Mouse (Mus musculus): ENCODE measurements around the gene Prkd2. TPM values are rescaled to one million over a fixed set of nuclear protein-coding genes. Genes with fewer than 3 reads are reported as not detected.

Prkd2 gene
- polyA plus RNA-seq, 1 experiment, result not detected

GRCm38 (mm10) chr7:16877717-16878116 is 35.0 kb downstream of the Prkd2 start:
- 85% methylated on average over 3 of the region's 3 CpGs for WGBS
- no peak overlapping the region for H3K27ac ChIP-seq (ENCODE audit: insufficient read depth, low read depth, low read length)
- H3K4me3 ChIP-seq (ENCODE audit: insufficient read depth, low read depth, low read length), result no peak overlapping the region
- H3K4me1 ChIP-seq (ENCODE audit: control insufficient read depth, insufficient read depth, low read length), result peaks cover 7% of the 10 kb centered on the region
- TF ChIP-seq CTCF (IDR thresholded peaks at IDR 0.05; ENCODE audit: insufficient read depth, low read depth, low read length) (no peak), POLR2A (IDR thresholded peaks at IDR 0.05; ENCODE audit: insufficient read depth, low read depth, low read length) (no peak)

GRCm38 (mm10) chr7:16879796-16880547 is 37.3 kb downstream of the Prkd2 start:
- Histone ChIP-seq H3K4me3 (ENCODE audit: insufficient read depth, low read depth, low read length) (no peak overlapping the region), H3K4me1 (ENCODE audit: control insufficient read depth, insufficient read depth, low read length) (peaks cover 7% of the 10 kb centered on the region), H3K27ac (ENCODE audit: insufficient read depth, low read depth, low read length) (no peak overlapping the region)
- WGBS, result 44% methylated on average over 9 of the region's 9 CpGs
- no peak for TF ChIP-seq CTCF (IDR thresholded peaks at IDR 0.05; ENCODE audit: insufficient read depth, low read depth, low read length)
- TF ChIP-seq POLR2A (IDR thresholded peaks at IDR 0.05; ENCODE audit: insufficient read depth, low read depth, low read length), result no peak

- 49% methylated on average over 5 of the region's 5 CpGs for WGBS
- H3K4me3 ChIP-seq (ENCODE audit: insufficient read depth, low read depth, low read length), result no peak overlapping the region
- H3K27ac ChIP-seq (ENCODE audit: insufficient read depth, low read depth, low read length), result no peak overlapping the region
- TF ChIP-seq CTCF (IDR thresholded peaks at IDR 0.05; ENCODE audit: insufficient read depth, low read depth, low read length), result no peak
- no peak for TF ChIP-seq POLR2A (IDR thresholded peaks at IDR 0.05; ENCODE audit: insufficient read depth, low read depth, low read length)
- H3K4me1 ChIP-seq (ENCODE audit: control insufficient read depth, insufficient read depth, low read length), result peaks cover 7% of the 10 kb centered on the region
Observed at GRCm38 (mm10) chr7:16880615-16881014, 37.9 kb downstream of the Prkd2 start.

GRCm38 (mm10) chr7:16883162-16883561 is 40.5 kb downstream of the Prkd2 start:
- Histone ChIP-seq H3K4me1 (ENCODE audit: control insufficient read depth, insufficient read depth, low read length) (no peaks in the 10 kb centered on the region), H3K27ac (ENCODE audit: insufficient read depth, low read depth, low read length) (no peak overlapping the region), H3K4me3 (ENCODE audit: insufficient read depth, low read depth, low read length) (no peak overlapping the region)
- 92% methylated on average over 6 of the region's 6 CpGs for WGBS
- no peak for TF ChIP-seq CTCF (IDR thresholded peaks at IDR 0.05; ENCODE audit: insufficient read depth, low read depth, low read length)
- TF ChIP-seq POLR2A (IDR thresholded peaks at IDR 0.05; ENCODE audit: insufficient read depth, low read depth, low read length), result no peak

- no peak overlapping the region for H3K4me3 ChIP-seq (ENCODE audit: insufficient read depth, low read depth, low read length)
- no peak for TF ChIP-seq POLR2A (IDR thresholded peaks at IDR 0.05; ENCODE audit: insufficient read depth, low read depth, low read length)
- no peak overlapping the region for H3K27ac ChIP-seq (ENCODE audit: insufficient read depth, low read depth, low read length)
- H3K4me1 ChIP-seq (ENCODE audit: control insufficient read depth, insufficient read depth, low read length), result no peaks in the 10 kb centered on the region
- 80% methylated on average over 4 of the region's 4 CpGs for WGBS
Observed at GRCm38 (mm10) chr7:16884334-16884733, 41.6 kb downstream of the Prkd2 start.

- Histone ChIP-seq H3K4me3 (ENCODE audit: insufficient read depth, low read depth, low read length) (no peak overlapping the region), H3K4me1 (ENCODE audit: control insufficient read depth, insufficient read depth, low read length) (no peaks in the 10 kb centered on the region), H3K27ac (ENCODE audit: insufficient read depth, low read depth, low read length) (no peak overlapping the region)
- TF ChIP-seq POLR2A (IDR thresholded peaks at IDR 0.05; ENCODE audit: insufficient read depth, low read depth, low read length), result no peak
- TF ChIP-seq CTCF (IDR thresholded peaks at IDR 0.05; ENCODE audit: insufficient read depth, low read depth, low read length), result no peak
- WGBS, result 56% methylated on average over 95 of the region's 95 CpGs
Observed at GRCm38 (mm10) chr7:16885271-16885776, 42.6 kb downstream of the Prkd2 start.

- peaks cover 4% of the 10 kb centered on the region for H3K4me1 ChIP-seq (ENCODE audit: control insufficient read depth, insufficient read depth, low read length)
- WGBS, result 75% methylated on average over 59 of the region's 59 CpGs
- no peak overlapping the region for H3K27ac ChIP-seq (ENCODE audit: insufficient read depth, low read depth, low read length)
- no peak overlapping the region for H3K4me3 ChIP-seq (ENCODE audit: insufficient read depth, low read depth, low read length)
- no peak for TF ChIP-seq CTCF (IDR thresholded peaks at IDR 0.05; ENCODE audit: insufficient read depth, low read depth, low read length)
Observed at GRCm38 (mm10) chr7:16885905-16886304, 43.2 kb downstream of the Prkd2 start.

- Histone ChIP-seq H3K4me3 (ENCODE audit: insufficient read depth, low read depth, low read length) (no peak overlapping the region), H3K4me1 (ENCODE audit: control insufficient read depth, insufficient read depth, low read length) (peaks cover 24% of the 10 kb centered on the region), H3K27ac (ENCODE audit: insufficient read depth, low read depth, low read length) (no peak overlapping the region)
- no peak for TF ChIP-seq CTCF (IDR thresholded peaks at IDR 0.05; ENCODE audit: insufficient read depth, low read depth, low read length)
- no peak for TF ChIP-seq POLR2A (IDR thresholded peaks at IDR 0.05; ENCODE audit: insufficient read depth, low read depth, low read length)
- WGBS, result 46% methylated on average over 6 of the region's 6 CpGs
Observed at GRCm38 (mm10) chr7:16890536-16890935, 47.8 kb downstream of the Prkd2 start.

- 8% methylated on average over 23 of the region's 23 CpGs for WGBS
- TF ChIP-seq POLR2A (IDR thresholded peaks at IDR 0.05; ENCODE audit: insufficient read depth, low read depth, low read length) (no peak), CTCF (IDR thresholded peaks at IDR 0.05; ENCODE audit: insufficient read depth, low read depth, low read length) (no peak)
- Histone ChIP-seq H3K4me3 (ENCODE audit: insufficient read depth, low read depth, low read length) (no peak overlapping the region), H3K4me1 (ENCODE audit: control insufficient read depth, insufficient read depth, low read length) (peaks cover 25% of the 10 kb centered on the region), H3K27ac (ENCODE audit: insufficient read depth, low read depth, low read length) (no peak overlapping the region)
Observed at GRCm38 (mm10) chr7:16890944-16891343, 48.2 kb downstream of the Prkd2 start.
